Mouse (Mus musculus) liver, postnatal 0 days (tissue): Measurements from ENCODE around the gene Hivep1.

ENCODE experiments used
- CTCF ChIP-seq: sonication (generic); IDR thresholded peaks from 2 replicates; pipeline ENCODE4 v1.5.1; 2016; ENCODE audit warnings: antibody characterized with exemption, low read depth
- EP300 ChIP-seq: IDR thresholded peaks from 2 replicates; pipeline ENCODE4 v1.6.1; 2016; ENCODE audit warnings: antibody characterized with exemption, low read depth, mild to moderate bottlenecking

DNA sequence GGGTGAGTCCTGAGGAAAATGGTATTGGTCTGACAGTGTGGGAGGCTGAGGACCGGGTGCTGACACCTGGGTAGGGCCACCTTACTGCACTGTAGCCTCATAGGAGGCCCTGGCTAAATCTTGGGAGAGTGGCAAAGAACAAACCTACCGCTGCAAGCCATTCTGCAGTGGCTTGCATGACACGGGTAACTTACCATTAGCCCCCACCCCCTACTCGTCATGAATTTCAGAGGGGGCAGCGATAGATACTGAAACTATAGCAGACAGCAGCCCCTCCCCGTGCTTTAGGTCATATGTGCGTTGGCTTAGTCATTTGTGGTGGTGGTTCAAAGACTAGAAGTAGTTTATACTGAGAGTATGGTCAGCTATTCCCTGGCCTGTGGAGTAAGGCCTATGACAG lies 61.8 kb downstream of the Hivep1 start:
- no peak for TF ChIP-seq CTCF
- no peak for TF ChIP-seq EP300
